Mouse (Mus musculus): ENCODE measurements around the gene Psap. TPM values are rescaled to one million over a fixed set of nuclear protein-coding genes. Genes with fewer than 3 reads are reported as not detected.

Gene Psap
- polyA plus RNA-seq, 1 experiment from 2014 or later, result 124 TPM

GRCm38 (mm10) chr10:60268738-60269137 lies 8.7 kb upstream of the Psap start:
- Histone ChIP-seq H3K27me3 (no peaks in the 10 kb centered on the region), H3K4me3 (no peak overlapping the region), H3K27ac (no peak overlapping the region), H3K9me3 (no peaks in the 10 kb centered on the region), H3K4me2 (no peak overlapping the region), H3K36me3 (no peaks in the 10 kb centered on the region), H3K4me1 (peaks cover 13% of the 10 kb centered on the region), H3K9ac (no peak overlapping the region)
- no peak for ATAC-seq (ENCODE audit: borderline replicate concordance, extremely low read depth, low FRiP score, low TSS enrichment)
- WGBS, result 81% methylated on average over 11 of the region's 11 CpGs

GRCm38 (mm10) chr10:60269141-60270064 lies 8.0 kb upstream of the Psap start:
- H3K36me3 ChIP-seq, result no peaks in the 10 kb centered on the region
- 0 out of 2 replicates have a peak overlapping the region, but pooled peaks have one; percentile 6 for H3K27ac ChIP-seq
- no peaks in the 10 kb centered on the region for H3K27me3 ChIP-seq
- no peaks in the 10 kb centered on the region for H3K9me3 ChIP-seq
- peaks cover 13% of the 10 kb centered on the region for H3K4me1 ChIP-seq
- H3K4me2 ChIP-seq, result no peak overlapping the region
- H3K4me3 ChIP-seq, result no peak overlapping the region
- WGBS, result 48% methylated on average over 13 of the region's 13 CpGs
- no peak overlapping the region for H3K9ac ChIP-seq
- no peak for ATAC-seq (ENCODE audit: borderline replicate concordance, extremely low read depth, low FRiP score, low TSS enrichment)

- Histone ChIP-seq H3K4me3 (no peak overlapping the region), H3K36me3 (no peaks in the 10 kb centered on the region), H3K4me2 (no peak overlapping the region), H3K4me1 (peaks cover 13% of the 10 kb centered on the region), H3K9ac (no peak overlapping the region), H3K27me3 (no peaks in the 10 kb centered on the region), H3K27ac (no peak overlapping the region), H3K9me3 (no peaks in the 10 kb centered on the region)
- WGBS, result 52% methylated on average over 6 of the region's 6 CpGs
- no peak for ATAC-seq (ENCODE audit: borderline replicate concordance, extremely low read depth, low FRiP score, low TSS enrichment)
Observed at GRCm38 (mm10) chr10:60271015-60271414, 6.4 kb upstream of the Psap start.

- ATAC-seq (ENCODE audit: borderline replicate concordance, extremely low read depth, low FRiP score, low TSS enrichment), result no peak
- Histone ChIP-seq H3K4me2 (no peak overlapping the region), H3K27me3 (no peaks in the 10 kb centered on the region), H3K9ac (no peak overlapping the region), H3K36me3 (no peaks in the 10 kb centered on the region), H3K4me3 (no peak overlapping the region), H3K9me3 (no peaks in the 10 kb centered on the region), H3K4me1 (peaks cover 16% of the 10 kb centered on the region), H3K27ac (no peak overlapping the region)
- 19% methylated on average over 6 of the region's 6 CpGs for WGBS
Observed at GRCm38 (mm10) chr10:60272241-60272640, 5.2 kb upstream of the Psap start.

GRCm38 (mm10) chr10:60273382-60273781 lies 4.0 kb upstream of the Psap start:
- Histone ChIP-seq H3K9ac (no peak overlapping the region), H3K4me1 (peaks cover 22% of the 10 kb centered on the region), H3K27ac (no peak overlapping the region), H3K9me3 (no peaks in the 10 kb centered on the region), H3K4me3 (no peak overlapping the region), H3K4me2 (no peak overlapping the region), H3K36me3 (no peaks in the 10 kb centered on the region), H3K27me3 (no peaks in the 10 kb centered on the region)
- 51% methylated on average over 6 of the region's 6 CpGs for WGBS
- no peak for ATAC-seq (ENCODE audit: borderline replicate concordance, extremely low read depth, low FRiP score, low TSS enrichment)

- Histone ChIP-seq H3K9ac (peak overlapping the region; percentile 80), H3K4me1 (peaks cover 36% of the 10 kb centered on the region), H3K4me2 (peak overlapping the region; percentile 85), H3K36me3 (no peaks in the 10 kb centered on the region), H3K4me3 (peak overlapping the region; percentile 81), H3K27me3 (no peaks in the 10 kb centered on the region), H3K27ac (peak overlapping the region; percentile 76; the same call in 1 of the 2 replicates), H3K9me3 (no peaks in the 10 kb centered on the region)
- ATAC-seq (ENCODE audit: borderline replicate concordance, extremely low read depth, low FRiP score, low TSS enrichment), result no peak
- WGBS, result 8% methylated on average over 13 of the region's 13 CpGs
Observed at GRCm38 (mm10) chr10:60278006-60278399, 576 bp downstream of the Psap start.

GRCm38 (mm10) chr10:60278786-60279185 lies 1.4 kb downstream of the Psap start:
- no peak for ATAC-seq (ENCODE audit: borderline replicate concordance, extremely low read depth, low FRiP score, low TSS enrichment)
- Histone ChIP-seq H3K9ac (no peak overlapping the region), H3K9me3 (no peaks in the 10 kb centered on the region), H3K4me3 (peak overlapping the region; percentile 81; the same call in 1 of the 2 replicates), H3K27ac (no peak overlapping the region), H3K36me3 (no peaks in the 10 kb centered on the region), H3K4me1 (peaks cover 33% of the 10 kb centered on the region), H3K27me3 (no peaks in the 10 kb centered on the region), H3K4me2 (peak overlapping the region; percentile 85; the same call in 1 of the 2 replicates)
- WGBS, result 91% methylated on average over 3 of the region's 3 CpGs

GRCm38 (mm10) chr10:60279290-60279940 lies 2.0 kb downstream of the Psap start:
- Histone ChIP-seq H3K27ac (no peak overlapping the region), H3K4me3 (peak overlapping the region; percentile 0; the same call in 1 of the 2 replicates), H3K27me3 (no peaks in the 10 kb centered on the region), H3K9ac (peak overlapping the region; percentile 8; the same call in 1 of the 2 replicates), H3K4me2 (no peak overlapping the region; the same call in 1 of the 2 replicates), H3K36me3 (no peaks in the 10 kb centered on the region), H3K9me3 (no peaks in the 10 kb centered on the region), H3K4me1 (peaks cover 36% of the 10 kb centered on the region)
- WGBS, result 71% methylated on average over 8 of the region's 8 CpGs
- ATAC-seq (ENCODE audit: borderline replicate concordance, extremely low read depth, low FRiP score, low TSS enrichment), result no peak

- no peak overlapping the region for H3K9ac ChIP-seq
- H3K36me3 ChIP-seq, result no peaks in the 10 kb centered on the region
- H3K4me3 ChIP-seq, result no peak overlapping the region
- no peak overlapping the region for H3K4me2 ChIP-seq
- ATAC-seq (ENCODE audit: borderline replicate concordance, extremely low read depth, low FRiP score, low TSS enrichment), result no peak
- peaks cover 41% of the 10 kb centered on the region for H3K4me1 ChIP-seq
- H3K27ac ChIP-seq, result no peak overlapping the region
- no peaks in the 10 kb centered on the region for H3K9me3 ChIP-seq
- WGBS, result 82% methylated on average over 9 of the region's 9 CpGs
- H3K27me3 ChIP-seq, result no peaks in the 10 kb centered on the region
Observed at GRCm38 (mm10) chr10:60279941-60280301, 2.5 kb downstream of the Psap start.

- Histone ChIP-seq H3K27ac (no peak overlapping the region), H3K4me3 (no peak overlapping the region), H3K4me2 (no peak overlapping the region), H3K9ac (no peak overlapping the region), H3K9me3 (no peaks in the 10 kb centered on the region), H3K27me3 (no peaks in the 10 kb centered on the region), H3K36me3 (no peaks in the 10 kb centered on the region), H3K4me1 (peaks cover 45% of the 10 kb centered on the region)
- ATAC-seq (ENCODE audit: borderline replicate concordance, extremely low read depth, low FRiP score, low TSS enrichment), result no peak
- WGBS, result 88% methylated on average over 6 of the region's 6 CpGs
Observed at GRCm38 (mm10) chr10:60280353-60280752, 2.9 kb downstream of the Psap start.

GRCm38 (mm10) chr10:60281571-60282050 lies 4.2 kb downstream of the Psap start:
- 83% methylated on average over 9 of the region's 9 CpGs for WGBS
- Histone ChIP-seq H3K9me3 (no peaks in the 10 kb centered on the region), H3K36me3 (no peaks in the 10 kb centered on the region), H3K4me1 (peaks cover 57% of the 10 kb centered on the region), H3K9ac (no peak overlapping the region), H3K27ac (no peak overlapping the region), H3K4me2 (no peak overlapping the region), H3K4me3 (no peak overlapping the region), H3K27me3 (no peaks in the 10 kb centered on the region; the same call in 1 of the 2 replicates)
- no peak for ATAC-seq (ENCODE audit: borderline replicate concordance, extremely low read depth, low FRiP score, low TSS enrichment)
